Mouse (Mus musculus): ENCODE measurements around the gene Tut1. TPM values are rescaled to one million over a fixed set of nuclear protein-coding genes. Genes with fewer than 3 reads are reported as not detected.

The Tut1 gene
- polyA plus RNA-seq, 1 experiment from 2014 or later, result 19.8 TPM

DNA sequence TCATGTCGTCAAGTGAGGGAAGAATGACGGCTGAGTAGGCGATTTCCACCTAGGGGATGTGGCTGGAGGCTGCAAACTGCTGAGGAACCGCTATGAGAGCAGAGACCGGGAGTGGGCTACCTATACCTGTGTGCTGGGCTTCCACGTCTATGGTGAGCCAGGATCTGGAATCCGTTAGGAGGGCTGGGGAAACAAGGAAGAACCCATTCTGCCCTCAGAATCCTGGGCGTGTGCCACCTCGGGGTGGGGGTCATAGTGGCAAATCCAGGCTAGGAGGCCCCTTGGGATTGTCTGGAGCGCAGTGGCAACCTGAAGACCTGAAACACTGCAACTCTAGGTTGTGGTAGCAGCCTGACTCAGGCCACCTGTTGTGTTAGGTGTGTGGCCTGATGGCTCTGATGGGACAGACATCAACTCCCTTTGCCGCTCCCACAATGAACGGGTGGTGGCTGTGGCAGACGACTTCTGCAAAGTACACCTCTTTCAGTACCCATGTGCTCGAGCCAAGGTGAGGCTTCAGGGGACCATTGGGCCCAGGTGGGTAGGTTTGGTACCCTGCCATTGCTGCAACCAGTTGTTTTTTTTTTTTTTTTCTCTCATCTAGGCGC lies 13.0 kb upstream of the Tut1 start:
- peak overlapping the region; percentile 6; the same call in 1 of the 2 replicates for H3K27ac ChIP-seq (ENCODE audit: low read depth, low read length)
- peak overlapping the region; percentile 83 for H3K4me2 ChIP-seq
- peaks cover 19% of the 10 kb centered on the region for H3K4me1 ChIP-seq (ENCODE audit: control insufficient read depth, insufficient read depth, low read length)
- H3K4me3 ChIP-seq (ENCODE audit: low read depth, low read length), result no peak overlapping the region
- H3K27me3 ChIP-seq (ENCODE audit: control insufficient read depth, insufficient read depth, low read length), result no peaks in the 10 kb centered on the region
- peak overlapping the region; percentile 99 for H3K9ac ChIP-seq (ENCODE audit: low read depth, low read length)
- WGBS (ENCODE audit: insufficient replicate concordance), result 83% methylated on average over 15 of the region's 15 CpGs
- H3K36me3 ChIP-seq (ENCODE audit: control insufficient read depth, insufficient read depth, low read length), result peaks cover 9% of the 10 kb centered on the region; the same call in 1 of the 2 replicates
- ATAC-seq (replicated peaks; ENCODE audit: insufficient number of reproducible peaks, low FRiP score, low TSS enrichment), result no peak
- H3K9me3 ChIP-seq (replicated peaks; ENCODE audit: control insufficient read depth, low read length), result no peaks in the 10 kb centered on the region

DNA sequence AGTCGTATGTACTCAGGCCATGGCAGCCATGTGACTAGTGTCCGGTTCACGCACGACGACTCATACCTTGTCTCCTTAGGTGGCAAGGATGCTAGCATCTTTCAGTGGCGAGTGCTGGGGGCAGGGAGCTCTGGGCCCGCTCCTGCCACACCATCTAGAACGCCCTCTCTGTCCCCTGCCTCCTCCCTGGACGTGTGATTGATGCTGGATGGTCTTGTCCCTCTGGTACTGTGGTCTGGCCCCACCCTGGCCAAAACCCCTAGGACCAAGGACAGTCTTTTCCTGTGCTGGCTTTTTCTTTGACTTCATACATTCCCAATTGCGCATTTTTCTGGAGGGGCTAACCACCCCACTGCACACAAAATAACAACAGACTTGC lies 12.5 kb upstream of the Tut1 start:
- peak overlapping the region; percentile 95 for H3K4me3 ChIP-seq (ENCODE audit: low read depth, low read length)
- peak overlapping the region; percentile 6; the same call in 1 of the 2 replicates for H3K27ac ChIP-seq (ENCODE audit: low read depth, low read length)
- H3K4me1 ChIP-seq (ENCODE audit: control insufficient read depth, insufficient read depth, low read length), result peaks cover 19% of the 10 kb centered on the region
- H3K9me3 ChIP-seq (replicated peaks; ENCODE audit: control insufficient read depth, low read length), result no peaks in the 10 kb centered on the region
- peak overlapping the region; percentile 99 for H3K9ac ChIP-seq (ENCODE audit: low read depth, low read length)
- H3K4me2 ChIP-seq, result peak overlapping the region; percentile 83
- WGBS (ENCODE audit: insufficient replicate concordance), result 36% methylated on average over 10 of the region's 10 CpGs
- 0 out of 2 replicates have a peak, but pooled peaks have one; percentile 15 for ATAC-seq (replicated peaks; ENCODE audit: insufficient number of reproducible peaks, low FRiP score, low TSS enrichment)
- peaks cover 13% of the 10 kb centered on the region; the same call in 1 of the 2 replicates for H3K36me3 ChIP-seq (ENCODE audit: control insufficient read depth, insufficient read depth, low read length)
- no peaks in the 10 kb centered on the region for H3K27me3 ChIP-seq (ENCODE audit: control insufficient read depth, insufficient read depth, low read length)

DNA sequence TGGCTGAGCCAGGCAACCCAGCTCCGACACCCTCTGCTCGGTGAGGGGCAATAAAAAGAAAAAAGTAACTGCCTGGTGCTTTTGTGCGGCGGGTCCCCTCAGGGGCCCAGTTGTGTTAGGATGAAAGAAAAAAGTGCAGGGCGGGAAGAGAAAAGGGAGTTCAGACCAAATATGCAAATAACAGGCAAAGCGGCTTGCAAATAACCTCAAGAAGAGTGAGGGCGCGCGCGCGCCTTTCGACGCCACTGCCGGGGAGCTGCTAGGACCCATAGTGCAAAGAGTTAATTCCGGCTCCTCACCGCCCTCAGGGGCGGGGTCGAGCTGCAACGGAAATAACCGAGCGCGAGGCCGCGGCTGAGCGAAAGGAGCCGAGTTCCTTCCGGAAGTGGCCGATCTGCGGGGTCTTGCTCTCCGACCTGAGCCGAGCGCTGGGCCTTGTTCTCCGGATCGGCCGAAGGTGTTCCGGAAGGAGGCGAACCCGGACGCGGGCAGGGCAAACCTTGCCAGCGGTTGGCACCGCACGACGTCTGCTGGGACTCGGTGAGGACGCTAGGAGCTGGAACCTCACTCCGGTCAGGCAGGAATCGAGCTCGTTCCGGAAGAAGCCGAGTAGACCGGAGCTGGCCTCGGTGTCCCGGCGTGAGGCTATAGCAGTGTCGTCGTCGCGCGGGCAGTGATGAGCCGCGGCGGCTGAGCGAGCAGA lies 12.0 kb upstream of the Tut1 start, which contains the start of gene Mta2:
Gene Mta2, plus strand, starts transcription at position 361 of the 703 bp plus-strand sequence.
- Histone ChIP-seq H3K9ac (ENCODE audit: low read depth, low read length) (peak within 1 kb of the TSS; percentile 99), H3K4me2 (peak within 1 kb of the TSS; percentile 83), H3K27ac (ENCODE audit: low read depth, low read length) (peak within 1 kb of the TSS; percentile 96), H3K27me3 (ENCODE audit: control insufficient read depth, insufficient read depth, low read length) (no peaks in the 10 kb centered on the region), H3K4me3 (ENCODE audit: low read depth, low read length) (peak within 1 kb of the TSS; percentile 95), H3K9me3 (replicated peaks; ENCODE audit: control insufficient read depth, low read length) (no peaks in the 10 kb centered on the region), H3K36me3 (ENCODE audit: control insufficient read depth, insufficient read depth, low read length) (peaks cover 16% of the 10 kb centered on the region; the same call in 1 of the 2 replicates), H3K4me1 (ENCODE audit: control insufficient read depth, insufficient read depth, low read length) (peaks cover 19% of the 10 kb centered on the region)
- peak; percentile 87 for ATAC-seq (replicated peaks; ENCODE audit: insufficient number of reproducible peaks, low FRiP score, low TSS enrichment)
- under 1% methylated on average over 64 of the region's 64 CpGs for WGBS (ENCODE audit: insufficient replicate concordance)

DNA sequence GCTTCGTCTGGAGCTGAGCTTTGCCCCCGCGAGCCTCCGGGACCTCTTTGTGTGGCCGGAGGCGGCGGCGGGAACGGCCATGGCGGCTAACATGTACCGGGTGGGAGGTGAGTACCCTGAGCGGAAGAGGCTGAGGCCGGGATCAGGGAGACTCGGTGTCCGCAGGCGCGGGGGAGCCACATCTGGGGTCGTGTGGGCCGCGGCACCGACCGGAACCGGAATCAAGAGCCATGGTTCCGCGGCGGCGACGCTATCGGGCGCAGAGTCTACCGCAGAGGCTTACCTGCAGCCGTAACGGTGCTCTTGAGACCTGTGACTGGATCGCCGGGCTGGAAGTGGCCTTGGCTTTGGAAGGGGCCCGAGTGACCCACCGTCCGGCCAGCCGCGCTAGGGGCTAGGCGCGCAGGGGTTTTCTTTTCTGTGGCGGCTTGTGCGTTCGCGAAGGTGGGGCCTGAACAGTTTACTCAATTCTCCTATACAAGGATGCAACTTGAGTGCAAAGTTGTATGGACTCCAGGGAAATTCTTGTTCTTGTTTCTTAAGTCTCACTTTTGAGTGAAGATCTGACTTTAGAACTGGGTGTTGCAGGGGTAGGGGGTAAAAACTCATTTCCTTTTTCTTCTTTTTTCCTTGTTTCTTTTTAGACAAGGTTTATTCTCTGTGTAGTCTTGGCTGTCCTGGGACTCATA lies 11.2 kb upstream of the Tut1 start:
- Histone ChIP-seq H3K4me1 (ENCODE audit: control insufficient read depth, insufficient read depth, low read length) (peaks cover 19% of the 10 kb centered on the region), H3K36me3 (ENCODE audit: control insufficient read depth, insufficient read depth, low read length) (peaks cover 16% of the 10 kb centered on the region), H3K27ac (ENCODE audit: low read depth, low read length) (peak overlapping the region; percentile 96), H3K4me2 (peak overlapping the region; percentile 83), H3K9me3 (replicated peaks; ENCODE audit: control insufficient read depth, low read length) (no peaks in the 10 kb centered on the region), H3K4me3 (ENCODE audit: low read depth, low read length) (peak overlapping the region; percentile 95), H3K9ac (ENCODE audit: low read depth, low read length) (peak overlapping the region; percentile 99), H3K27me3 (ENCODE audit: control insufficient read depth, insufficient read depth, low read length) (no peaks in the 10 kb centered on the region)
- ATAC-seq (replicated peaks; ENCODE audit: insufficient number of reproducible peaks, low FRiP score, low TSS enrichment), result peak; percentile 50
- WGBS (ENCODE audit: insufficient replicate concordance), result under 1% methylated on average over 46 of the region's 46 CpGs

GRCm38 (mm10) chr19:8943047-8943446 lies 10.6 kb upstream of the Tut1 start:
- no peak for ATAC-seq (replicated peaks; ENCODE audit: insufficient number of reproducible peaks, low FRiP score, low TSS enrichment)

DNA sequence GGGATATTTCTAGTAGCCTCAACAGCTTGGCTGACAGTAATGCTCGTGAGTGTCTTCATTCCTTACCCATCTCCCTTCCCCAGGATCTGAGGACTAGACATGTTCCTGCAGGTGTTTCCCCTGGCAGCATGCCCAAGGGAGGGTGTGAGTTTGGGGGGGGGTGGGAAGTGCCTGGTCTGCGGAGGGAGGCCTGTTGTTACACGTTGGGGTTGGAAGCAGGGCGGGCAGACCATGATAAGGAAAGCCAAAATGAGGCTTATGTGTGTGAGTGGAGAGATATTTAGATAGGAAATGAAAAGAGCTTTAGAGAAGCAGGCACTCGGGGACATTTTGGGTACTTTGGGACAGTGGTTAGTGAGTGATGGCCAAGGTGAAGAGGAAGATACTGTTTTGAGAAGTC lies 9.6 kb upstream of the Tut1 start:
- 42% methylated on average over 5 of the region's 5 CpGs for WGBS (ENCODE audit: insufficient replicate concordance)
- no peaks in the 10 kb centered on the region for H3K27me3 ChIP-seq (ENCODE audit: control insufficient read depth, insufficient read depth, low read length)
- H3K9me3 ChIP-seq (replicated peaks; ENCODE audit: control insufficient read depth, low read length), result no peaks in the 10 kb centered on the region
- ATAC-seq (replicated peaks; ENCODE audit: insufficient number of reproducible peaks, low FRiP score, low TSS enrichment), result no peak
- peak overlapping the region; percentile 83 for H3K4me2 ChIP-seq
- peaks cover 25% of the 10 kb centered on the region for H3K36me3 ChIP-seq (ENCODE audit: control insufficient read depth, insufficient read depth, low read length)
- H3K4me1 ChIP-seq (ENCODE audit: control insufficient read depth, insufficient read depth, low read length), result peaks cover 19% of the 10 kb centered on the region
- H3K4me3 ChIP-seq (ENCODE audit: low read depth, low read length), result peak overlapping the region; percentile 15
- H3K27ac ChIP-seq (ENCODE audit: low read depth, low read length), result no peak overlapping the region
- H3K9ac ChIP-seq (ENCODE audit: low read depth, low read length), result 0 out of 2 replicates have a peak overlapping the region, but pooled peaks have one; percentile 36

More at GRCm38 (mm10) chr19:8943047-8943446, 10.6 kb upstream of the Tut1 start:
- peak overlapping the region; percentile 99 for H3K9ac ChIP-seq (ENCODE audit: low read depth, low read length)
- H3K27me3 ChIP-seq (ENCODE audit: control insufficient read depth, insufficient read depth, low read length), result no peaks in the 10 kb centered on the region
- H3K4me3 ChIP-seq (ENCODE audit: low read depth, low read length), result peak overlapping the region; percentile 95
- WGBS (ENCODE audit: insufficient replicate concordance), result 59% methylated on average over 2 of the region's 2 CpGs
- H3K9me3 ChIP-seq (replicated peaks; ENCODE audit: control insufficient read depth, low read length), result no peaks in the 10 kb centered on the region
- H3K4me2 ChIP-seq, result peak overlapping the region; percentile 83
- H3K36me3 ChIP-seq (ENCODE audit: control insufficient read depth, insufficient read depth, low read length), result peaks cover 20% of the 10 kb centered on the region
- 0 out of 2 replicates have a peak overlapping the region, but pooled peaks have one; percentile 96 for H3K27ac ChIP-seq (ENCODE audit: low read depth, low read length)
- peaks cover 19% of the 10 kb centered on the region for H3K4me1 ChIP-seq (ENCODE audit: control insufficient read depth, insufficient read depth, low read length)

DNA sequence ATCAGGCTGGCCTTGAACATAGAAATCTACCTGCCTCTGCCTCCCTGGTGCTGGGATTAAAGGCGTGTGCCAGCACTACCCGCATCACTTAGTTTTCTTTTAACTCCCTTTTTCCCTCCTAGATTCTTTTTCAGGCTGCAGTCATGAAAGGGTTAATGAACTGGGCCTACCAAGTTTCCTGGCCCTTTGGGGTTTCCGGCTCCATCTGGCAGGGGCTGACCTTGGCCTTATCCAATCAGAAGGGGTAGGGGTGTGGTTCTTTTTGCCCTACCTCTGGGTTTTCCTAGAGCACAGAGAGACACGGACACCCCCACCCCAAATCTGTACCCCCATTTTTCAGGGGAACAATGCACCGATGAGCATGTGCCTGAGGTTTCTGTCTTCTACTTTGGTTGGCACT lies 8.9 kb upstream of the Tut1 start:
- Histone ChIP-seq H3K9ac (ENCODE audit: low read depth, low read length) (no peak overlapping the region), H3K4me3 (ENCODE audit: low read depth, low read length) (peak overlapping the region; percentile 12; the same call in 1 of the 2 replicates), H3K36me3 (ENCODE audit: control insufficient read depth, insufficient read depth, low read length) (peaks cover 28% of the 10 kb centered on the region), H3K4me1 (ENCODE audit: control insufficient read depth, insufficient read depth, low read length) (peaks cover 19% of the 10 kb centered on the region), H3K9me3 (replicated peaks; ENCODE audit: control insufficient read depth, low read length) (no peaks in the 10 kb centered on the region), H3K4me2 (peak overlapping the region; percentile 83), H3K27ac (ENCODE audit: low read depth, low read length) (no peak overlapping the region), H3K27me3 (ENCODE audit: control insufficient read depth, insufficient read depth, low read length) (no peaks in the 10 kb centered on the region)
- 40% methylated on average over 5 of the region's 5 CpGs for WGBS (ENCODE audit: insufficient replicate concordance)
- no peak for ATAC-seq (replicated peaks; ENCODE audit: insufficient number of reproducible peaks, low FRiP score, low TSS enrichment)

DNA sequence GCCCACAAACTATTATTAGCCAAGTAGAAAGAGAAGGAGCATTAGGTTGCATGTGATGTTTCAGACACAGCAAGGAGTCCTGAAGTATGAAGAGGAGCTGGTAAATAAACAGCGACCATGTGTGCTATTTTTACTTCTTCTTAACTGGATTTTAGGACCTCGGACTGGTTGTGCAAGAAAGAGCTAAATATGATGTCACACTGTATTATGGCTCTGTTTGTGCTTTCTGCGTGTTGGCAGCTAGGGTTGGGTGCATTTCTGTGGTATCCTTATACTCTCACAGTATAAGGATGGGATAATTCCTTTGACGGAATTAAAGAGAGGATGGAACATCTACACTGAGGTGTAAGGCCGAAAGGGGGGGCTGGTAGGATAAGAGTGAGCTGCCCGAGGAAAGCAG lies 8.4 kb upstream of the Tut1 start:
- no peak for ATAC-seq (replicated peaks; ENCODE audit: insufficient number of reproducible peaks, low FRiP score, low TSS enrichment)
- H3K27ac ChIP-seq (ENCODE audit: low read depth, low read length), result no peak overlapping the region
- no peaks in the 10 kb centered on the region for H3K27me3 ChIP-seq (ENCODE audit: control insufficient read depth, insufficient read depth, low read length)
- H3K9ac ChIP-seq (ENCODE audit: low read depth, low read length), result no peak overlapping the region
- peak overlapping the region; percentile 83 for H3K4me2 ChIP-seq
- 84% methylated on average over 6 of the region's 6 CpGs for WGBS (ENCODE audit: insufficient replicate concordance)
- peaks cover 19% of the 10 kb centered on the region for H3K4me1 ChIP-seq (ENCODE audit: control insufficient read depth, insufficient read depth, low read length)
- H3K36me3 ChIP-seq (ENCODE audit: control insufficient read depth, insufficient read depth, low read length), result peaks cover 30% of the 10 kb centered on the region
- H3K9me3 ChIP-seq (replicated peaks; ENCODE audit: control insufficient read depth, low read length), result no peaks in the 10 kb centered on the region
- peak overlapping the region; percentile 12; the same call in 1 of the 2 replicates for H3K4me3 ChIP-seq (ENCODE audit: low read depth, low read length)

All from heart, embryonic 11.5 days (tissue).